Mouse (Mus musculus): Measurements from ENCODE around the gene Ramp1. TPM values are rescaled to one million over a fixed set of nuclear protein-coding genes. Genes with fewer than 3 reads are reported as not detected.
A peak's percentile ranks its signal among the peaks of the same experiment; 100 is the strongest.

Ramp1 gene
- total and polyA plus RNA-seq, 3 experiments = 4.1 to 5.6 TPM; not detected in 1

- H3K4me1 ChIP-seq (ENCODE audit: control insufficient read depth in 1 of 2, insufficient read depth in 2 of 2, low read length in 2 of 2) = peaks cover 23 to 27% of the 10 kb centered on the region in 2 experiments
- H3K9ac ChIP-seq (ENCODE audit: control insufficient read depth, low read depth, low read length, poor library complexity, severe bottlenecking) = no peak overlapping the region
- no peaks in the 10 kb centered on the region for H3K79me2 ChIP-seq (ENCODE audit: control insufficient read depth, insufficient read depth, low read length, poor library complexity)
- no peak overlapping the region for H3K27ac ChIP-seq (ENCODE audit: control insufficient read depth, low read depth, low read length)
- no peak for DNase-seq (ENCODE audit: low read depth, low spot score)
- peak; percentile 58 for TF ChIP-seq RAD21 (IDR thresholded peaks at IDR 0.05; ENCODE audit: low read depth, low read length)
- TF ChIP-seq CTCF (IDR thresholded peaks at IDR 0.05 in 2 of 3, conservative IDR thresholded peaks at IDR 0.05 in 1 of 3; ENCODE audit: control insufficient read depth in 1 of 3, insufficient read depth in 1 of 3, low read depth in 2 of 3, low read length in 3 of 3, poor library complexity in 1 of 3, severe bottlenecking in 1 of 3) = peak in 2 of 3 experiments; percentile 61 to 73; a peak in 5 of 6 replicates
- TF ChIP-seq RCOR1 (IDR thresholded peaks at IDR 0.05; ENCODE audit: low read depth, low read length) = no peak
- TF ChIP-seq MEF2A (IDR thresholded peaks at IDR 0.05; ENCODE audit: extremely low read depth, insufficient replicate concordance, low read depth, low read length, poor library complexity, severe bottlenecking) = no peak
- peak; percentile 33; the same call in 1 of the 2 replicates for TF ChIP-seq ZC3H11A (IDR thresholded peaks at IDR 0.05; ENCODE audit: low read depth, low read length)
- TF ChIP-seq TBP (IDR thresholded peaks at IDR 0.05; ENCODE audit: low read depth, low read length) = no peak
- TF ChIP-seq SMC3 (IDR thresholded peaks at IDR 0.05; ENCODE audit: low read depth, low read length) = peak; percentile 64
- no peaks in the 10 kb centered on the region for H3K27me3 ChIP-seq (ENCODE audit: control insufficient read depth in 1 of 2, insufficient read depth in 2 of 2, low read length in 2 of 2)
- H3K36me3 ChIP-seq (ENCODE audit: control insufficient read depth in 1 of 2, insufficient read depth in 2 of 2, low read length in 2 of 2) = peaks cover 0 to 25% of the 10 kb centered on the region in 2 experiments; a peak in 2 of 4 replicates
- H3K9me3 ChIP-seq (replicated peaks; ENCODE audit: insufficient read depth, low read length) = no peaks in the 10 kb centered on the region
- no peak overlapping the region for H3K4me3 ChIP-seq (ENCODE audit: control insufficient read depth in 1 of 2, insufficient read depth in 1 of 2, low read depth in 2 of 2, low read length in 2 of 2)
Observed at GRCm38 (mm10) chr1:91239112-91239511, 59.5 kb downstream of the Ramp1 start.

- Histone ChIP-seq H3K36me3 (ENCODE audit: control insufficient read depth in 1 of 2, insufficient read depth in 2 of 2, low read length in 2 of 2) (peaks cover 0 to 20% of the 10 kb centered on the region in 2 experiments; a peak in 2 of 4 replicates), H3K9ac (ENCODE audit: control insufficient read depth, low read depth, low read length, poor library complexity, severe bottlenecking) (no peak overlapping the region), H3K4me1 (ENCODE audit: control insufficient read depth in 1 of 2, insufficient read depth in 2 of 2, low read length in 2 of 2) (peaks cover 22% of the 10 kb centered on the region in 2 experiments), H3K79me2 (ENCODE audit: control insufficient read depth, insufficient read depth, low read length, poor library complexity) (no peaks in the 10 kb centered on the region), H3K27ac (ENCODE audit: control insufficient read depth, low read depth, low read length) (no peak overlapping the region), H3K27me3 (ENCODE audit: control insufficient read depth in 1 of 2, insufficient read depth in 2 of 2, low read length in 2 of 2) (no peaks in the 10 kb centered on the region), H3K9me3 (replicated peaks; ENCODE audit: insufficient read depth, low read length) (no peaks in the 10 kb centered on the region), H3K4me3 (ENCODE audit: control insufficient read depth in 1 of 2, insufficient read depth in 1 of 2, low read depth in 2 of 2, low read length in 2 of 2) (no peak overlapping the region)
- TF ChIP-seq JUND (IDR thresholded peaks at IDR 0.05; ENCODE audit: low read depth, low read length) (0 out of 2 replicates have a peak, but pooled peaks have one; percentile 45), EP300 (IDR thresholded peaks at IDR 0.05; ENCODE audit: low read depth in 1 of 2, low read length in 2 of 2) (peak in 1 of 2 experiments; percentile 32; a peak in 2 of 4 replicates), POLR2A (IDR thresholded peaks at IDR 0.05; ENCODE audit: control insufficient read depth in 1 of 2, insufficient read depth in 1 of 2, low read depth in 1 of 2, low read length in 2 of 2, poor library complexity in 1 of 2) (no peak)
- DNase-seq (ENCODE audit: low read depth, low spot score) = peak; percentile 71
Observed at GRCm38 (mm10) chr1:91239800-91240199, 60.2 kb downstream of the Ramp1 start.

- DNase-seq (ENCODE audit: low read depth, low spot score) = no peak
- no peak for TF ChIP-seq ETS1 (IDR thresholded peaks at IDR 0.05; ENCODE audit: low read depth, low read length)
- TF ChIP-seq CTCF (IDR thresholded peaks at IDR 0.05 in 2 of 3, conservative IDR thresholded peaks at IDR 0.05 in 1 of 3; ENCODE audit: control insufficient read depth in 1 of 3, insufficient read depth in 1 of 3, low read depth in 2 of 3, low read length in 3 of 3, poor library complexity in 1 of 3, severe bottlenecking in 1 of 3) = no peak
- TF ChIP-seq MXI1 (IDR thresholded peaks at IDR 0.05; ENCODE audit: low read depth, low read length) = no peak
- Histone ChIP-seq H3K4me3 (ENCODE audit: control insufficient read depth in 1 of 2, insufficient read depth in 1 of 2, low read depth in 2 of 2, low read length in 2 of 2) (no peak overlapping the region), H3K9me3 (replicated peaks; ENCODE audit: insufficient read depth, low read length) (no peaks in the 10 kb centered on the region), H3K4me1 (ENCODE audit: control insufficient read depth in 1 of 2, insufficient read depth in 2 of 2, low read length in 2 of 2) (peaks cover 16% of the 10 kb centered on the region in 2 experiments), H3K9ac (ENCODE audit: control insufficient read depth, low read depth, low read length, poor library complexity, severe bottlenecking) (no peak overlapping the region), H3K27me3 (ENCODE audit: control insufficient read depth in 1 of 2, insufficient read depth in 2 of 2, low read length in 2 of 2) (no peaks in the 10 kb centered on the region), H3K36me3 (ENCODE audit: control insufficient read depth in 1 of 2, insufficient read depth in 2 of 2, low read length in 2 of 2) (peaks cover 0 to 15% of the 10 kb centered on the region in 2 experiments; a peak in 2 of 4 replicates), H3K79me2 (ENCODE audit: control insufficient read depth, insufficient read depth, low read length, poor library complexity) (no peaks in the 10 kb centered on the region), H3K27ac (ENCODE audit: control insufficient read depth, low read depth, low read length) (no peak overlapping the region; the same call in 1 of the 2 replicates)
Observed at GRCm38 (mm10) chr1:91240685-91241084, 61.1 kb downstream of the Ramp1 start.
